Mouse (Mus musculus) induced T-regulatory cell, adult 2 months (primary cell): Measurements from ENCODE around the gene Chl1.
A peak's percentile ranks its signal among the peaks of the same experiment; 100 is the strongest.

ENCODE experiments used
- DNase-seq: peaks from one replicate; pipeline ENCODE4 v3.0.0-alpha.2; 2012; ENCODE audit warnings: low read depth

Chl1 gene

DNA sequence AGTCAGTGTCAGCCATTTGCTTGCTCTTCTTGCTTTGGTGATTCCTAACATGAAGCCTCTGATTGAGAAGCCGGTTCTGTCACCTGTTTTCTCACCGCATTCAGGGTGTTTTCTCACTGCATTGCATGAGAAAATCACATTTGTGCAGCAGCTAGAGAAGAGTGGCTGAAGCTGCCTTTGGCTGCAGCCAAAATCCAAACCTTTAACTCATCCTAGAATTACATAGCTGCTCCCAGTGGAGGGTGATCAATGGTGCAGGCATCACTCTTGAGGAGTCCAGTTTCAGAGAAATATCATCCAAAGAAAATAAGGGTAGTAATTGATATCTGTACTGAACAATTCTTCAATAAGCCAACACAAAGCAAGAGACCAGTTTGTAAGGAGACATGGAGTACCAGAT, 154.8 kb downstream of the Chl1 start:
- DNase-seq: no peak

DNA sequence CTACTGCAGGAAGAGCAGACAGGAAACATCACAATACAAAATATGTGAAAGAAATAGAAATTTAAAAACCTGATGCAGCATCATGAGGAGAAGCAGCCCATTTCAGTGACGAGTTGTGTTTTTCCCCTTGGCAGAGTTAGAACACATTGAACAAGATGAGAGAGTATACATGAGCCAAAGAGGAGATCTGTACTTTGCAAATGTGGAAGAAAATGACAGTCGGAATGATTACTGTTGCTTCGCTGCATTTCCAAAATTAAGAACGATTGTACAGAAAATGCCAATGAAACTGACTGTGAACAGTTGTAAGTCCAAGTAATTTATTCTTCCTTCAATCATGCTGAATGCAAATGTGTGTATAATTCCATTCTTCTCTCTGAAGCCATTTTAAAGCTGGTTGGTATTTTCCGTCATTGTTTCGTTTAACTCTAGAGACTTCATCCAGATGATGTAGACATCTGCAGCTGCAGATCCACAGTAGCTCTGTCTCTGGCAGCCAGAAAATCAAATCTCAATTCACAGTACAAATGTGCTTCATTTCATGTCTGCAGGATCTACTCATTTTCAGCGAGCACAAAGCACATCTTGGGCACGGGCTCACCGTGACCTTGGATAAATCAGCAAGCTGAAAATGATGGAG, 155.4 kb downstream of the Chl1 start:
- DNase-seq: no peak

DNA sequence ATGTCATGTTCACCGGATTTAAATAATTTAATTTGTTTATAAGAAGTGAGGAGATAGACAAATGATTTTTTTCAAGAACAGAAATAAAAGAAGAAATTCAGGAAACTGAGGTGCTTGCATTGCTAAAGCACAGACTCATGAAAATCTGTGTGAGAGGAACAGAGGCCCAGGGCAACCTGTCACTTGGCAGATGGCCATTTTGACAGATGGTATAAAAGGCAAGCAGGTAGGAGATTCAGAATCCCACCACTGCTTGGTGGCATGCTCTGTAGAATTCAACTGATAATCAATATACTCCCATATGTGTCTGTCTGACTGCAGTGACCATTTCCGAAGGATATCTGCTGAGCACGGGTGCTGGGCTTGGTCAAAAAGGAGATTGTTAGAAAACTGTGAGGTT, 162.7 kb downstream of the Chl1 start:
- DNase-seq: no peak

DNA sequence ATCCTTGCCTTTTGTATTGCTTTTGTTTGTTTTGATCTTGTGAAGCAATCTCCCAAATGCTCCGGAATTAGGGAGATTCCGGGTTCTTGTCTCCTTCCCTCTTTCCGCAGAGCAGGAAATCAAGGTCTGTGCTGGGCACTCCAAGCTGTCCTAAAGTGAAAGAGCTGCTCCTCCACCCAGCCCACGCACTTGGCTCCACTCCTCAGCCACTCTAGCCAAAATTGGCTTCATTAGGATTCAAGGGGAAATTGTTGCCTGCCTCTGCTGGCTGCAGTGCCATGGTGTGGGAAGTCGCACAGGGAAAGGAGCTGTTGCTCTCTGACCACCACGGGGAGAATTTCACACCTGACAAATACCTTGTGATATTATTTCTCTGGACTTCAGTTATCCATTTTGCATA, 163.9 kb downstream of the Chl1 start:
- no peak for DNase-seq

DNA sequence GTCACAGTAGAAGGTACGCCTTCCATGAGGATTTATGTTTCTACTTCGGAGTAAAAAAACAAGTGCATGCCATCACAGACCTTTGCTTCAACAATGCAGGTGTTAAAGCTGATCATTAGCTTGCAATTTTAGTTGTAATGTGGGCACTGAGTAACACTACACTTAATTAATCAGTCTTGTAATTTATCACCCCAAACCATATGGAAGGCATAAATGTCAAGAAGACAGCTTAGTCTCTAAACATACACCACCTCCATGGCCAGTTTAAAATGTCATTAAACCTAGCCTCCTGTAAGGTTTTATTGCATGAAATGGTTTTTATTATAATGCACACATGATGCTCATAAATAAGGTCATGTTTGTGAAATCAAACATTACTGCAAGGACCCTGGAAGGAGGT, 164.8 kb downstream of the Chl1 start:
- no peak for DNase-seq

DNA sequence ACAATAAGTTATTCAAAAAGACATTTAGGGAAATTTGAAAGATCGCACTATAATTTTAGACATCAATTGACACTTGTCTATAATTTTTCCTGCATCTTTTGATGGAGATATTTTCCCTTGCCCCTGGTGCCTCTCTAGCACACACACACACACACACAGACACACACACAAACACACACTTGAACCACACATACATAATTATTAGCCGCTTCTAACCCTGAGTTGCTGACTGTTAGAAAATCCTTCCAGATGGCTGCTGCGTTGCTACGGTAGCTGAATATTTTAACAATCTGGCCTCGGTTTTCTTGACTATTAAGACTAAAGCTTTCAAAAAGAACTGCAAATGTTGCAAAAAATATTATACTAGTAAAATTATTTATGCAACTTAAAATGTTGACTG, 166.3 kb downstream of the Chl1 start:
- DNase-seq: no peak

DNA sequence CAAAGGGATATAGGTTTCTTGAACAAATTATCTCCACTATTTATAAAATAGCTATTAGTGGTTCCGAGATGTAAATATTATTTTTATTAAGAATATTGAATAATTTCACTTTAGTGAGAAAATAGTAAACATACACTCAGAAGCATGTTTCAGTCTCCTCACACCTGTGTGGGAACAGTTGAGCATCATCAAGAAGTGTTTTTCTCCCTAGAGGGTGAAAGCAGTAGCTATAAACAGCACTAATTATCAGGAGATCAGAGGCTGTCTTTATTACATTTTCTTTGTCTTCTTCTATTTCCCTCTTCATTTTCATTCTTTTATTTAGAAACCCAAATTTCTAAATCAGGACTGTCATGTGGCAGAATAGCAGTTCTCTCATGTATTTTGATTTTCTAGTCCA, 166.7 kb downstream of the Chl1 start:
- DNase-seq: no peak

DNA sequence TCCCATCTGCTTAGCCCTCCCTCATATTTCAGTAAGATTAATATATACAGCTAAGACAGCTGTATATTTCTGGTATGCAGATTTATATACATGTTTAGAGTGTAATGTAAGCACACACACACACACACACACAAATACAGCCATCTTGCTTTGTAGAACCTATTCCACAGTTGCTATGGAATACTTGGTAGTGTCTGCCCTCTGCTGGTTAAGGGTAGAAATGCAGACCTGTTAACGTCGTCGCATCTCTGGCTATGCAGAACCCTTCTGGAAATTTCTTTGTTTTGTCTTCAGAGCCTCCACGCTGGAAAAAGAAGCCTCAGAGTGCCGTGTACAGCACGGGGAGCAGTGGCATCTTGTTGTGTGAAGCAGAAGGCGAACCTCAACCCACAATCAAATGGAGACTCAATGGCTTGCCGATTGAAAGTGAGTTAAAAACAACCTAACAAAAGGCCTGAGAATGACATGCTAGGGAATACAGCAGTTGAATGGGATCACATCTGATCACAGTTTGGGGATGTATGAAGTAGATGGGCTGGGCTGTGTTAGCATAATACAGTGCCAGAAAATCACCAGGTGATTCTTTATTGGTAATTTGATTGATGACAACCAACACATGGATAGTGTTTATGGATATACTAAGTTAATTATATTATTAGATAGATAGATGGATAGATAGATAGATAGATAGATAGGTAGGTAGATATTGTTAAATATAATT, 172.6 kb downstream of the Chl1 start:
- DNase-seq: peak; percentile 64

DNA sequence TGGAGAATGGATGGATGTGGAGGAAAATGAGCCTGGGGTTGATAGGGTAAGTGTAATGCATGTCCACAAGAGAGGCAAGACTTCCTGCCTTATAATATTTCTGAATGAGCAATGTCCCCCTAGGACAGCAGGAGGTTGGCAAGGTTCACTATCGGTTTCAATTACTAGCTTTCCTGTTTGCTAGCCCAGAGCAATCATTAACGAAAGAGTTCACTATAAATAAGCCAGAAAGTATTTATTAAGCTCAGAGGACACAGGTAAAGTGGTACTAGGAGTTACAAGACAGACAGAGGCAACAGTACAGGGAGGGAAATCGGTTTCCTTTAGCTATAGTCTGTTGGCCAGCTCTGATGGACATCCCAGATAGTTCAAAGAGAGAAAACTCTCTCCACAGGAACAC, 182.1 kb downstream of the Chl1 start:
- DNase-seq: no peak

DNA sequence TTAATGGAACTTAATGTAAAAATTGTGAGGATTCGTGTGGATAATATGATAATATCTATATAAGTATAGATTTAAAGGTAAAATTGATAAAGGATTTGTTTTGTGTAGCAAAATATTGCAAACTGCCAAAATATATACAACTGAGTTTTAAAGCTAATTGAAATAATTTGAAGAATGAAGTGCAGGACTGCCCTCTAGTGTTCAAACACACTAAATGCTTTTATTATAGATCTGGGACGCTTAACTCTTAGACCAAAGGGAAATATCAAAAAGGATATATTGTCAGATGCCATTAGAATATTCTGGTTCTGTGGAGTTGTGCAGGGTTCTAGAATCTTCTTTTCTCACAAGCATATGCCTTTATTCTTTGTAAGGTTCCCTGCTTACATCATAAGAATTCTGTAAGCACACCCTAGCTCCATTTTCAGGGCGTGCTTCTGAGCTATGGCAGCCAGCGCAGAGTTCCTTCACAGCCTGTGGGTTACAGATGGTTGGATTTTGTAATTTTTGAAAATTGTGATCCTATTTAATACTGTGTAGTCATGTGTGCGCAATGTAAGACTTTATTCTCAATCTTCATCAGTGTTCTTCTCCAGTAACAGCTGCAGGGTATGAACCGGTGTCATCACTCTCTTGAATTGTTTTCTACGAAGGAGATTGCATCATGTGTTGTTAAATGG, 187.1 kb downstream of the Chl1 start:
- DNase-seq: peak; percentile 49

DNA sequence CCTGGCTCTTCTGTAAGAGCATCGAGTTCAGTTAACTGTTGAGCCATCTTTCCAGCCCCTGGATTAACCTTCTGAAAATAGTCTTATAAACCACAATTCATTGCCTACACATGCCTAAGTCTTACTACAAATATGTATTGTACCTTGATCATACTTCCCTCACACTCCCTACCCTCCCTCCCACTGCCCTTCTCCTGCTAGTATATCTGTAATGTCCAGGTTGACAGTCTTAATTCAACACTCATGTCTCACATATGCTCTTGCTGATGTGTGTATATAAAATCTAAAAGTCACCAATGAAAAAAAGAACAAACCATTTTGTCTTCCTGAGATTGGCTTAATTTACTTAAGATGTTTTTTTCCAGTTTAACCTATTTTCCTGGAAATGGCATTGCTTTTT, 189.1 kb downstream of the Chl1 start:
- DNase-seq: no peak

DNA sequence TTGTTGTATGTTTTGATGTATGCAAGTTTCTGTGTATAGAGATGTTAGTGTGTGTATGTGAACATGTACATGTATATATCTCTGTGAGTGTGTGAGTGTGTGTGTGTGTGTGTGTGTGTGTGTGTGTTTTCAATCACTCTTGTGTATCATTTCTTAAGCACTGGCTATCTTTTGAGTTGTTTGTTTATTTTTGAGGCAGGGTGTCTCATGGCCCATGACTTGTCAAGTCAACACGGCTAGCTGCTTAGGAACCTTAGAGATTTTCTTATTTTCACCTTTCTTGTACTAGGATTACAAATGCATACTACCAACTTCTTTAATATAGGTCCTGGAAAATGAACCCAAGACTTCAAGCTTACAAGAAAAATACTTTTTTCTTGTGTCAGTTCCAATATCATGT, 189.5 kb downstream of the Chl1 start:
- no peak for DNase-seq

DNA sequence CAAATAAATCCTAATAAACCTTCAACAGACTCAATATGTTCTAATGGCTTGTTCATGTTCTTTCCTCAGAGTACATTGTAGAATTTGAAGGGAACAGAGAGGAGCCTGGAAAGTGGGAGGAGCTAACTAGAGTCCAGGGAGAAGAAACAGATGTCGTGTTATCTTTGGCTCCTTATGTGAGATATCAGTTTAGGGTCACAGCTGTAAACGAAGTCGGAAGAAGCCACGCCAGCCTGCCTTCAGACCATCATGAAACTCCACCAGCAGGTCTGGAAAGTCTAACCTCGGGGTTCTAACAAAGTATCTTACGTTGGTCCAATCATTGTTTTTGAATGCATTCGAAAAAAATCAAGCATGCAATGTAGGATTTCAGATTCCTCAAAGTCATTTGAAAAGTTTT, 189.9 kb downstream of the Chl1 start:
- DNase-seq: no peak

DNA sequence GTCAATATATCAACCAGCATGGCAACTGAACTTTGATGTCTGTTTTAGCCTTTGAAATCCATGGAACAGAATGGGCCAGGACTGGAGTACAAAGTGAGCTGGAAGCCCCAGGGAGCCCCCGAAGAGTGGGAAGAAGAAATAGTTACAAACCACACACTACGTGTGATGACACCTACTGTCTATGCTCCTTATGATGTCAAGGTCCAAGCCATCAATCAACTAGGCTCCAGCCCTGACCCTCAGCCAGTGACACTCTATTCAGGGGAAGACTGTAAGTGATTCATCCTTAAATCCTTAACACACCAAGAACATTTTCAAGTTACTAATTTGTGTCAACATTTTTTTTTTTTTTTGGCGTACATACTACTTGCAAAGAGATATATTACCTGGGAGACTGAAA, 196.0 kb downstream of the Chl1 start:
- no peak for DNase-seq

DNA sequence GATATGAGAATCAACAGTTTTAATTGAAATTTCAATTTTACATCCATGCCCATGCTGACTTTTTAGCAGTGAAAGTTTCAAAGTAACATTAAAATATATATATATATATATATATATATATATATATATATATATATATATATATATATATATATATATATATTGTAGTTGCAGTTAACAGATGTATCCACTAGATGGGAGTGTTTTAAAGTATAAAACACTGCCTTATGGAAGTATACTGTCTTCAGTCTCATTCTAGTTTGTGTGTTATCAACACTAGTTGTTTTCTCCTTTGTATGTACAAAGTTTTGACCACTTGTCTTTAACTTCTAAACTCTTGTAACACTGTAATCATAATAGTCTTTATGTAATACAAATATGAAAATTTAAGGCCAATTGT, 228.9 kb downstream of the Chl1 start:
- peak; percentile 6 for DNase-seq

DNA sequence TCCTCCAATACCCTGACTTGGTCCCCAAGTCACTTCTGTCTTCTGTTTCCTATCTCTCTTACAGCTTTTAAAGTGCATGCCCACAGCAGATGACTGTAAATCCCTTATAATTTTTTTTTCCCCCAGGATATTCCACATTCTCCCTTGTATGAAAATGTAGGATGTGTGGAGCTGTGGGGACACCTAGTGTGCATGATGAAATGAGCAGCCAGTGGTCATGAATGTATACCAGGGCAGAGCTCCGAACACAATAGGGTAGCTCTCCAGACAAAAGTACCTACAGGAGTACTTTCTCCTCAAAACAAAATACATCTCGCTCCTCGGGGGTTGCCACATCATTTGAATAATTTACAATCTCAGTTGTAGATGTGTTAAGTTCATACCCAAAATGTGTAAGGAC, 232.4 kb downstream of the Chl1 start:
- DNase-seq: no peak

DNA sequence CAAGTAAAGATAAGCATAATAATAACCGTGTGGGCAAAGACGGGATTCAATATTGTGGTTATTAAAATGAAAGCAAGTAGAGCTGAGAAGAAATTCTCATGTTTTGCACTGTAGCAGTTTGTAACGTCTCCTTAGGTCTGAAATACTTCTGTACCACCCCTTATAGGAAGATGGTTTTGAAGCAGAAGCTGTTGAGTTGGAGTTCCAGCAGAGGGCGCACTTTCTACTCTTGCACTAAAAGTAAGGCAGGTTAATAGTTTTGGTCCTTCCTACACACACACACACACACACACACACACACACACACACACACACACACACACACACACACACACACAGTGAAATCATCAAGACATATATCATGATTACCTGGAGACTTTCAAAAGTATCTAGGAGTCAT, 235.7 kb downstream of the Chl1 start:
- peak; percentile 37 for DNase-seq

DNA sequence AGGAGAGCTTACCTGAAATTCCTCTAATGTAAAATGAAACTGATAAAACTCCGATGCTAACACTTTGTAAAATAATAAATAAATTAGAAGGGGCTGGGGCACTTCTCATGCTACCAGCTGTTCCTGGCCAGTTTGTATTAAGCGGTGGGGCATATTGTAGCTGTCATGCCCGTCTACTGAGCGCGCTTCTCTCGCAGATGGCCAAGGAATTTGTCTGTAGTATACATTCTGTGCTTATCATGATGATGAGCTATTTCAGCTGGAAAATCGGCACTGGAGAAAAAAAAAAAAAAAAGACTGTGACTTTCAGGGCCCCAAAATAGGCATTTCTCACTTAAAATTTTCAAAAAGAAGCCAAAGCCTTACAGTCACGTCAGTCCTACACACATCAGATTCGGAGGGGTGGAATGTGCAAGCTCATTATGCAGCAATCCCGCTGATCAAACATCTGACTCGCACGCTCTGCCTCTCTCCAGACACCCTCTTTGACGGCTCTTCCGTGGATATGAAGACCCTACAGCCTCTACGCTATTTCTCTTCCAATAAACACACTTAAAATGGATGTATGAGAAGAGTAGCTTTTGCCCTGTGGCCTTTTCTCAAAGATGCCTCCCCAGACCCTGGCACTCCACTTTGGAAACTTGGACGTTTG, 238.9 kb downstream of the Chl1 start:
- no peak for DNase-seq

DNA sequence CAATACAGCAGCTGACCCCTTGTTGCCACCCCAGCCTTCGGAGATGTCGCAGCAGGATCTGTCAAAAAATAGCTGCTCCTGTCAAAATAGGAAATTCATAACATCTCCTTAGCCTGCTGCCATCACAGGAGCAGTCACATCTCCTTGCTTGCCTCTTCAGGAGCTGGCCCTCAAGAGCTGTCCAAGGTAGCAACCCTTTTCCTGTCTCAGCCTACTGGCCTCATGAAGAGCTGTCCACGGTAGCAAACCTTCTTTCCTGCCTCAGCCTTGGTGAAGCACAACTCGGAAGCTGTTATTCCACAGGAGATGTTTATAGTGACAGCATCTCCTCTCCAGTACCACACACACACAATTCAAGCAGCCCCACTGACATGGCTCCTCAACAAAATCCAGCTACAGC, 243.5 kb downstream of the Chl1 start:
- no peak for DNase-seq

DNA sequence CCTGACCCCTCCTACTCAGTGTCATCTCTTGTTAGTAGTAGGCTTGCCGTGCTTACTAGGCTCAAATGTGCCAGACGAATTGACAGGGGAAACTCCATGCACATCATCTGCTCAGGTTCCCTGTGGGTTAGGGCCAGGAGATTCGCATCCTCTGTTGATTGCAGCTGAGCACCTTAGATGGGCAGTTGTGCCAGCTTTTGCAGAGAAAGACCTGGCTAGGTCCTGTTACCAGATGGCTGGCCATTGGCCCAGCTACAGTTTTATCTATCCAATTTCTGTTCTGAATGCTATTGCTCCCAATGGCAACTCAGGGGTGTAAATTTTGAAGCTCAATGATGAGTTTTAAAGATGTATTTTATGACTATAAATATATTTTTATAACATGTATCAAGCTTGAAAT, 256.4 kb downstream of the Chl1 start:
- DNase-seq: no peak

DNA sequence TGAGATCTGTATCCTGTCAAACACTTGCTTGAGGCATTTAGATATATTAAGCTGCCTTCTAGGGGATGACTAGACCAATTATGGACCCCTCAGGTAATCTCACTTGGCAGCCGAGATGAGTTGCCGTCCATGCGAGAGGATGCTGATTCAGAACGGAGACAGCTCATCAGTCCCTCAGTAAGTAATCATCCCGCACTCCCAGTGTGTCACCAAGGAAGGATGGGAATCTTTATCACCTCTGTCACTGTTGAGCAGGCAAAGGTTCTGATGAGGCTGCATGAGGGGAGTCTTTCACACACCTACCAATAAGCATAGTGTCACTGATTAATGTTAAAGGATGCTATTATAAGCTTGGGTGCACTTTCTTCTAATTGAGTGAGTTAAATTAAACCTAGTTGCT, 270.7 kb downstream of the Chl1 start:
- no peak for DNase-seq

DNA sequence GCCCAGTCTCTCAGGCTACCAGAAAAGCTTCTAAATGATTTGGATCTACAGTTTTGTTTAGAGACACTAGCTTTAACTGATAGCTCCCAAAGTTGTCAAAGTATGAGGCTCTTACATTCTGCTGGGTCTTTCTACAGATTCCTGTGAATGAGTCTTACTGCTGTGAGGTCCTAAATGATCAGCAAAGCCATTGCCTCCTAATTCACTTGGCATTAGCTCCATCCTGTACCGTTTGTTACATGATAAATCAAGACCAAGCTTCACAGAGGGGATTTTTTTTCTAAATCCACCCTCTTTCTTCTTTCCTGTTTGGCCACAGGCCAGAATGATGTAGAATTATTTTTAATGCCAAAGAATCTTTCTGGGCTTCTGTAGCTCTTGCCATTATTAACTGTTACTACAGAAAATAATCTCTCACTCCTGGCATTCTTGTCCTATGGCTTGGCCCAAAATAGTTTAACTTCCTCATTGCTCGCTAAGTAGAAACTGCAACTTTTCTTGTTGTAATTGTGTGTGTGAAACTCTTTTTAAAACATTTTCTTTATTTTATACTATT, 280.8 kb downstream of the Chl1 start:
- DNase-seq: no peak

DNA sequence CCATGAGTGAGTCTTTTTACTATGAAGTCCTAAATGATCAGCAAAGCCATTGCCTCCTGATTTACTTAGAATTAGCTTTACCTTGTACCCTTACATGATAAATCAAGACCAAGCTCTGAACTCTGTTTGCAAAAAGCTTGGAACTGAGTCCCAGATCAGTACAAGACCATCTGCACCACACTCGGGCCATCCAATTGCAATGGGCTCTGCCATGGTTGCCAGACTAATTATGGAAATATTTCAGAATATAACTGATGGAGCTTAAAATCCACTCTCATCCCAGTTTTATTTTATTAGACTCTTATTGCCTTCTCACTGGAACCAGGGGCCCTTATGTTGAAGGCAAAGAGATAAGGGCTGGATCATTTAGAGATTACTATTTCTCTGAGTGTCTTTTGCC, 284.9 kb downstream of the Chl1 start:
- no peak for DNase-seq
